Mouse (Mus musculus) naive thymus-derived CD4-positive, alpha-beta T cell, adult 2 months (primary cell): ENCODE results near the gene Atxn7l3b.

Experiments
- DNase-seq: peaks from one replicate; pipeline ENCODE4 v3.0.0-alpha.2; 2011; ENCODE audit warnings: low read depth

Gene Atxn7l3b

GRCm38 (mm10) chr10:112876655-112877393, 52.0 kb downstream of the Atxn7l3b start:
- no peak for DNase-seq
